Mouse (Mus musculus) midbrain, embryonic 16.5 days (tissue): Measurements from ENCODE around the gene Ube2s. TPM values are rescaled to one million over a fixed set of nuclear protein-coding genes. Genes with fewer than 3 reads are reported as not detected.
A peak's percentile ranks its signal among the peaks of the same experiment; 100 is the strongest.

Experiments
- ATAC-seq: fragments of 200-750 bp; cut with Nextera tagmentation; 2 replicates; pipeline ENCODE4 v1.8.0; 2017; ENCODE audit warnings: moderate TSS enrichment
- H3K27ac ChIP-seq: fragments of 300-500 bp; sonication (generic); 2 replicates; pipeline ENCODE4 v1.5.1; 2014; ENCODE audit warnings: mild to moderate bottlenecking, low read length, mixed read lengths
- H3K27me3 ChIP-seq: fragments of 300-500 bp; sonication (generic); 2 replicates; pipeline ENCODE4 v1.6.1; 2014; ENCODE audit warnings: low read depth, low read length, mixed read lengths; ENCODE audit not compliant: control insufficient read depth, insufficient read depth
- H3K36me3 ChIP-seq: fragments of 300-500 bp; sonication (generic); 2 replicates; pipeline ENCODE4 v1.6.1; 2014; ENCODE audit warnings: mild to moderate bottlenecking, low read length, moderate library complexity, mixed read lengths; ENCODE audit not compliant: control insufficient read depth, insufficient read depth
- H3K4me1 ChIP-seq: fragments of 300-500 bp; sonication (generic); 2 replicates; pipeline ENCODE4 v1.6.1; 2014; ENCODE audit warnings: mild to moderate bottlenecking, low read length, mixed read lengths; ENCODE audit not compliant: control insufficient read depth, insufficient read depth
- H3K4me2 ChIP-seq: fragments of 300-500 bp; sonication (generic); 2 replicates; pipeline ENCODE4 v1.6.1; 2014; ENCODE audit warnings: mild to moderate bottlenecking, low read length, mixed read lengths
- H3K4me3 ChIP-seq: fragments of 300-500 bp; sonication (generic); 2 replicates; pipeline ENCODE4 v1.5.1; 2014; ENCODE audit warnings: low read depth, mild to moderate bottlenecking, low read length, moderate library complexity, mixed read lengths
- H3K9ac ChIP-seq: fragments of 300-500 bp; sonication (generic); 2 replicates; pipeline ENCODE4 v1.6.1; 2014; ENCODE audit warnings: low read depth, low read length, mixed read lengths
- H3K9me3 ChIP-seq: fragments of 300-500 bp; sonication (generic); replicated peaks from 2 replicates; pipeline ENCODE4 v1.6.1; 2014; ENCODE audit warnings: mild to moderate bottlenecking, low read length, mixed read lengths; ENCODE audit not compliant: control insufficient read depth, poor library complexity, severe bottlenecking
- WGBS: fragments of 180-500 bp; shearing (Covaris S2); extraction: QIAGEN DNeasy Blood & Tissue Kit; methylation state at CpG from one replicate; pipeline ENCODE4 v1.1.7; 2014; 5-methylcytosine and 5-hydroxymethylcytosine counted together
- polyA plus RNA-seq: library from polyadenylated mRNA; unstranded; fragments of >200 nt; fragmentation: Nextera tagmentation; extraction: Ambion mirVana; gene quantifications from 2 replicates; pipeline ENCODE4 v1.2.1, GENCODE M21; 2015

Ube2s gene
- polyA plus RNA-seq, 1 experiment from 2014 or later = 226 TPM

DNA sequence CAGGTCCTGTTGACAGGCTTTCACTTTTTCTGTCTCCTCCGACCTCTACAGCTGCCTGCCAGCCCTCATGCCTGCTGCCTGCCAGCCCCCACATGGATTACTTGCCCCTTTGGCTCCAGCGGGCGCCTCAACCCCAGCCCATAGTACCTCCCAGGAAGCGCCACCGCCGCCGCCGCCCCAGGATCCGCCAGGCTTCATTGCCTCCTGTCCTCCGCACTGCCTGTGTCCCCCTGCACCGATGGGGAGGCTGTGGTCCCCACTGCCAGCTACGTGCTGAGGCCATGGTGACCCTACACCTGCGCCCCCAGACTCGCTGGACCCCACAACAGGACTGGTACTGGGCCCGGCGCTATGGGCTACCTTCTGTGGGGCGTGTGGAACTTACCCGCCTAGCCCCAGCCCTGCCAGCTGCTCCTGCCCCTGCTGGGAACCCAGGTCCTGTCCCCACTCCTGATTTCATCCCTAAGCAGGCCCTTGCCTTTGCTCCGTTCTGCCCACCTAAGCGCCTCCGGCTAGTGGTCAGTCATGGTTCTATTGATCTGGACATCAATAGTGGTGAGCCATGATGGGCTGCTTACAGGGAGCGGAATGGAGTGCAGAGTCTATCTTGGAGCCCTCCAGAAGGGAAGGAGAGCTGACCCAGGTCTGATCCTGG is 65.9 kb downstream of the Ube2s start:
- Histone ChIP-seq H3K27ac (no peak overlapping the region), H3K4me3 (no peak overlapping the region), H3K27me3 (no peaks in the 10 kb centered on the region), H3K36me3 (peaks cover 10% of the 10 kb centered on the region), H3K9ac (0 out of 2 replicates have a peak overlapping the region, but pooled peaks have one; percentile 20), H3K4me2 (no peak overlapping the region), H3K9me3 (no peaks in the 10 kb centered on the region), H3K4me1 (peaks cover 11% of the 10 kb centered on the region)
- WGBS = 84% methylated on average over 22 of the region's 22 CpGs
- ATAC-seq = no peak

DNA sequence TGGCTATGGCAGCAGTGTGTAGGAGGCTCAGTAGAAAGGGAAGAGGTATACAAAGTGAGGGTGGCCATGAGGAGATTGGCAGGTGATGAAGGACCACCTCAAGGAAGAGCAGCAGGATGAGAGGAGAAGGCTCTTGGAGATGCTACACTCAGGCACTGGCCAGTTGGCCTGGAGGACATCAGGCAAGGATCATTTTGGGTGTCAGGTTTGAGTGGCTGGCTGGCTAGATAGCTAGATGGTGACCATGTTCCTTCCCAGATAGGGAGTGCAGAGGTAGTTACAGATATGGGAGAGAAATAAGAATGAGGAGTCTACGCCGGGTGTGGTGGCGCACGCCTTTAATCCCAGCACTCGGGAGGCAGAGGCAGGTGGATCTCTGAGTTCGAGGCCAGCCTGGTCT is 67.5 kb downstream of the Ube2s start:
- 98% methylated on average over 6 of the region's 6 CpGs for WGBS
- Histone ChIP-seq H3K36me3 (peaks cover 10% of the 10 kb centered on the region), H3K9me3 (no peaks in the 10 kb centered on the region), H3K4me2 (no peak overlapping the region), H3K9ac (no peak overlapping the region), H3K4me1 (peaks cover 16% of the 10 kb centered on the region), H3K27me3 (no peaks in the 10 kb centered on the region), H3K4me3 (no peak overlapping the region), H3K27ac (no peak overlapping the region)
- no peak for ATAC-seq

Other genes with a start within 250 kb of the Ube2s start
- 0.68 and 1.4 TPM in 2 replicates for gene Ptprh, start 208.5 kb downstream of the Ube2s start, polyA plus RNA-seq
- gene Tmem86b, start 181.2 kb downstream of the Ube2s start, polyA plus RNA-seq = 2.1 and 2.4 TPM in 2 replicates
- gene Ppp6r1, start 153.6 kb downstream of the Ube2s start, polyA plus RNA-seq = 5.6 and 6.8 TPM in 2 replicates
- 169 and 181 TPM in 2 replicates for gene Hspbp1, start 127.5 kb downstream of the Ube2s start, polyA plus RNA-seq
- gene Brsk1, start 122.0 kb downstream of the Ube2s start, polyA plus RNA-seq = 7.5 and 7.8 TPM in 2 replicates
- 0.25 TPM in 1 of 2 replicates, not detected in the other for gene Tmem150b, start 87.3 kb downstream of the Ube2s start, polyA plus RNA-seq
- gene Kmt5c, start 72.5 kb downstream of the Ube2s start, polyA plus RNA-seq = 58.5 and 61.1 TPM in 2 replicates
- gene Cox6b2, start 59.5 kb downstream of the Ube2s start, polyA plus RNA-seq = 19.3 and 21.3 TPM in 2 replicates
- gene Fam71e2, start 41.3 kb downstream of the Ube2s start, polyA plus RNA-seq = not detected in 2 replicates
- 1.3 TPM in 2 replicates for gene Il11, start 29.7 kb downstream of the Ube2s start, polyA plus RNA-seq
- gene Tmem190, start 29.7 kb downstream of the Ube2s start, polyA plus RNA-seq = 0.48 and 0.73 TPM in 2 replicates
- 6.2 and 6.5 TPM in 2 replicates for gene Tmem238, start 22.9 kb downstream of the Ube2s start, polyA plus RNA-seq
- 201 and 213 TPM in 2 replicates for gene Rpl28, start 19.7 kb downstream of the Ube2s start, polyA plus RNA-seq
- 14.0 and 14.6 TPM in 2 replicates for gene Shisa7, start 32.1 kb upstream of the Ube2s start, polyA plus RNA-seq
- 3.6 and 5.0 TPM in 2 replicates for gene Isoc2b, start 57.7 kb upstream of the Ube2s start, polyA plus RNA-seq
- 0.46 and 0.57 TPM in 2 replicates for gene Isoc2a, start 64.6 kb upstream of the Ube2s start, polyA plus RNA-seq
- 0.32 and 0.38 TPM in 2 replicates for gene Gm36210, start 93.9 kb upstream of the Ube2s start, polyA plus RNA-seq
- 3.1 and 3.6 TPM in 2 replicates for gene Zfp628, start 102.6 kb upstream of the Ube2s start, polyA plus RNA-seq
- gene Nat14, start 109.4 kb upstream of the Ube2s start, polyA plus RNA-seq = 48.2 and 49.4 TPM in 2 replicates
- 0.72 and 0.85 TPM in 2 replicates for gene Ssc5d, start 113.2 kb upstream of the Ube2s start, polyA plus RNA-seq
- gene Sbk2, start 151.8 kb upstream of the Ube2s start, polyA plus RNA-seq = 0.18 TPM in 1 of 2 replicates, not detected in the other
- gene Sbk3, start 158.6 kb upstream of the Ube2s start, polyA plus RNA-seq = 0.60 and 0.93 TPM in 2 replicates
- 56.3 and 69.2 TPM in 2 replicates for gene Zfp579, start 183.6 kb upstream of the Ube2s start, polyA plus RNA-seq
- gene Zfp524, start 201.8 kb upstream of the Ube2s start, polyA plus RNA-seq = 6.7 and 7.9 TPM in 2 replicates
- gene Fiz1, start 202.1 kb upstream of the Ube2s start, polyA plus RNA-seq = 30.7 and 35.5 TPM in 2 replicates
- 0.41 and 1.0 TPM in 2 replicates for gene Gm44973, start 202.9 kb upstream of the Ube2s start, polyA plus RNA-seq
- gene Zfp865, start 207.8 kb upstream of the Ube2s start, polyA plus RNA-seq = 6.6 and 7.2 TPM in 2 replicates
- 70.0 and 73.1 TPM in 2 replicates for gene Ccdc106, start 208.0 kb upstream of the Ube2s start, polyA plus RNA-seq
- gene 4632433K11Rik, start 221.5 kb upstream of the Ube2s start, polyA plus RNA-seq = not detected in 2 replicates
- gene Zfp784, start 225.9 kb upstream of the Ube2s start, polyA plus RNA-seq = 10.5 and 10.8 TPM in 2 replicates
- gene Zfp580, start 238.9 kb upstream of the Ube2s start, polyA plus RNA-seq = 101 and 117 TPM in 2 replicates
- gene U2af2, start 249.6 kb upstream of the Ube2s start, polyA plus RNA-seq = 96.7 and 103 TPM in 2 replicates